Comparison of ENCODE assay signal across 8 mouse cellular contexts in genomic region chr4:122954680-122955411, GRCm38 (mm10). TPM values are rescaled to one million over a fixed set of nuclear protein-coding genes. Genes with fewer than 3 reads are reported as not detected.
DNase-seq lines count a peak whose midpoint lies in the region; ATAC-seq and TF ChIP-seq lines count a peak whose summit lies in the region.

No protein-coding gene starts in this region.

- no peak for DNase-seq in heart, postnatal 14 days
- no peak for DNase-seq in embryonic facial prominence, embryonic 14.5 days (ENCODE audit: low spot score)
- no peak for DNase-seq in limb, embryonic 11.5 days (ENCODE audit: low spot score)
- no peak for DNase-seq in midbrain, postnatal 0 days (ENCODE audit: low spot score)
- no peak for DNase-seq in ovary, postnatal 14 days (ENCODE audit: low spot score)
- DNase-seq in yolk sac, embryonic 10.5 days (ENCODE audit: low spot score), result no peak
- DNase-seq in cerebellum, adult 18-20 months, result no peak

- peaks cover 16% of the 10 kb centered on the region for H3K4me1 ChIP-seq in heart, embryonic 15.5 days (replicated peaks)
- peaks cover 24% of the 10 kb centered on the region for H3K4me1 ChIP-seq in embryonic facial prominence, embryonic 14.5 days (ENCODE audit: control insufficient read depth, insufficient read depth, low read length)
- peaks cover 10% of the 10 kb centered on the region for H3K4me1 ChIP-seq in limb, embryonic 11.5 days (ENCODE audit: control insufficient read depth, insufficient read depth, low read length)
- peaks cover 10% of the 10 kb centered on the region; the same call in 1 of the 2 replicates for H3K4me1 ChIP-seq in midbrain, postnatal 0 days (ENCODE audit: insufficient read depth, low read length)

- peak overlapping the region; percentile 21 for H3K4me3 ChIP-seq in heart, embryonic 15.5 days
- H3K4me3 ChIP-seq in embryonic facial prominence, embryonic 14.5 days (ENCODE audit: low read depth, low read length), result peak overlapping the region; percentile 13
- H3K4me3 ChIP-seq in limb, embryonic 11.5 days (ENCODE audit: low read depth, low read length), result peak overlapping the region; percentile 17; the same call in 1 of the 2 replicates
- peak overlapping the region; percentile 29 for H3K4me3 ChIP-seq in midbrain, postnatal 0 days (ENCODE audit: low read depth, low read length)

- peak overlapping the region; percentile 56 for H3K4me2 ChIP-seq in heart, embryonic 15.5 days
- H3K4me2 ChIP-seq in embryonic facial prominence, embryonic 14.5 days (ENCODE audit: low read depth, low read length), result peak overlapping the region; percentile 55
- peak overlapping the region; percentile 42 for H3K4me2 ChIP-seq in limb, embryonic 11.5 days (ENCODE audit: low read depth, severe bottlenecking)
- peak overlapping the region; percentile 51 for H3K4me2 ChIP-seq in midbrain, postnatal 0 days (ENCODE audit: low read depth, low read length, poor library complexity, severe bottlenecking)

- intact Hi-C loops in heart, postnatal 14 days (cut with DNase I), result no loop called here

- TF ChIP-seq CTCF in midbrain, postnatal 0 days (IDR thresholded peaks at IDR 0.05), result no peak

- no peaks in the 10 kb centered on the region for H3K9me3 ChIP-seq in heart, embryonic 15.5 days (replicated peaks)
- no peaks in the 10 kb centered on the region for H3K9me3 ChIP-seq in embryonic facial prominence, embryonic 14.5 days (ENCODE audit: control insufficient read depth, low read length)
- no peaks in the 10 kb centered on the region for H3K9me3 ChIP-seq in limb, embryonic 11.5 days (ENCODE audit: control insufficient read depth, low read length)
- H3K9me3 ChIP-seq in midbrain, postnatal 0 days (ENCODE audit: low read length), result no peaks in the 10 kb centered on the region

- peaks cover 18% of the 10 kb centered on the region for H3K27me3 ChIP-seq in heart, embryonic 15.5 days
- H3K27me3 ChIP-seq in embryonic facial prominence, embryonic 14.5 days (replicated peaks; ENCODE audit: control insufficient read depth, insufficient read depth, low read length), result no peaks in the 10 kb centered on the region
- no peaks in the 10 kb centered on the region for H3K27me3 ChIP-seq in limb, embryonic 11.5 days (ENCODE audit: control insufficient read depth, insufficient read depth, low read length)
- H3K27me3 ChIP-seq in midbrain, postnatal 0 days (ENCODE audit: insufficient read depth, low read length), result no peaks in the 10 kb centered on the region

- H3K36me3 ChIP-seq in heart, embryonic 15.5 days, result no peaks in the 10 kb centered on the region
- no peaks in the 10 kb centered on the region for H3K36me3 ChIP-seq in embryonic facial prominence, embryonic 14.5 days (ENCODE audit: control insufficient read depth, insufficient read depth, low read length)
- no peaks in the 10 kb centered on the region for H3K36me3 ChIP-seq in limb, embryonic 11.5 days (ENCODE audit: control insufficient read depth, insufficient read depth, low read length)
- 0 out of 2 replicates have a peak, but pooled peaks cover 3% of the 10 kb centered on the region for H3K36me3 ChIP-seq in midbrain, postnatal 0 days (ENCODE audit: insufficient read depth, low read length)

- H3K9ac ChIP-seq in heart, embryonic 15.5 days, result no peak overlapping the region
- H3K9ac ChIP-seq in embryonic facial prominence, embryonic 14.5 days (ENCODE audit: low read depth, low read length), result peak overlapping the region; percentile 47; the same call in 1 of the 2 replicates
- peak overlapping the region; percentile 30; the same call in 1 of the 2 replicates for H3K9ac ChIP-seq in limb, embryonic 11.5 days (ENCODE audit: low read length)
- peak overlapping the region; percentile 56; the same call in 1 of the 2 replicates for H3K9ac ChIP-seq in midbrain, postnatal 0 days (replicated peaks; ENCODE audit: low read length, poor library complexity, severe bottlenecking)

- ATAC-seq in heart, embryonic 15.5 days (replicated peaks; ENCODE audit: insufficient number of reproducible peaks, insufficient read depth, low FRiP score, low read depth), result no peak
- ATAC-seq in embryonic facial prominence, embryonic 14.5 days (ENCODE audit: low read depth), result no peak; the same call in 1 of the 2 replicates
- ATAC-seq in limb, embryonic 11.5 days (ENCODE audit: insufficient number of reproducible peaks, low FRiP score, low TSS enrichment, low read depth), result peak; percentile 32
- peak; percentile 21 for ATAC-seq in midbrain, postnatal 0 days (ENCODE audit: low FRiP score)

- 53% methylated on average over 5 of the region's 5 CpGs for WGBS in heart, embryonic 15.5 days
- WGBS in embryonic facial prominence, embryonic 14.5 days, result 56% methylated on average over 5 of the region's 5 CpGs
- WGBS in limb, embryonic 11.5 days, result 67% methylated on average over 5 of the region's 5 CpGs
- WGBS in midbrain, postnatal 0 days, result 66% methylated on average over 5 of the region's 5 CpGs

- H3K27ac ChIP-seq in heart, embryonic 15.5 days, result no peak overlapping the region; the same call in 1 of the 2 replicates
- peak overlapping the region; percentile 66 for H3K27ac ChIP-seq in embryonic facial prominence, embryonic 14.5 days (replicated peaks; ENCODE audit: low read depth, low read length)
- peak overlapping the region; percentile 59; the same call in 1 of the 2 replicates for H3K27ac ChIP-seq in limb, embryonic 11.5 days (replicated peaks; ENCODE audit: low read depth, low read length)
- H3K27ac ChIP-seq in midbrain, postnatal 0 days (ENCODE audit: low read depth, low read length), result peak overlapping the region; percentile 32; the same call in 1 of the 2 replicates

RNA-seq across cellular contexts. Expression of gene Mfsd2a, which starts 6.1 kb away (rescaled TPM):
- 0.37 and 0.94 TPM in 2 replicates for polyA plus RNA-seq in heart, embryonic 15.5 days (2015; fragmentation: Nextera tagmentation; extraction: Ambion mirVana)
- under 1 TPM in 1 of 2 experiments, not detected in 1; 0.24 TPM for total RNA-seq in heart, postnatal 14 days (2021)
- 5.3 and 6.6 TPM in 2 replicates for polyA plus RNA-seq in embryonic facial prominence, embryonic 14.5 days (2014; fragmentation: Nextera tagmentation; extraction: Ambion mirVana)
- 7.5 and 8.7 TPM in 2 replicates for polyA plus RNA-seq in limb, embryonic 11.5 days (2014; fragmentation: Nextera tagmentation; extraction: Ambion mirVana)
- 47.3 and 57.7 TPM in 2 replicates for total RNA-seq in midbrain, postnatal 0 days (2014; rRNA removed)
- 30.3 and 34.6 TPM in 2 replicates for polyA plus RNA-seq in midbrain, postnatal 0 days (2015; fragmentation: Nextera tagmentation; extraction: Ambion mirVana)

RNA-seq across cellular contexts. Expression of gene Mycl, which starts 40.6 kb away (rescaled TPM):
- 0.77 and 2.8 TPM in 2 replicates for polyA plus RNA-seq in heart, embryonic 15.5 days (2015; fragmentation: Nextera tagmentation; extraction: Ambion mirVana)
- under 1 TPM; 0.32 to 0.62 TPM for total RNA-seq in heart, postnatal 14 days (2021)
- polyA plus RNA-seq in embryonic facial prominence, embryonic 14.5 days (2014; fragmentation: Nextera tagmentation; extraction: Ambion mirVana), result 26.9 and 29.3 TPM in 2 replicates
- polyA plus RNA-seq in limb, embryonic 11.5 days (2014; fragmentation: Nextera tagmentation; extraction: Ambion mirVana), result 32.8 and 39.0 TPM in 2 replicates
- total RNA-seq in midbrain, postnatal 0 days (2014; rRNA removed), result 75.7 and 77.3 TPM in 2 replicates
- 37.6 and 42.2 TPM in 2 replicates for polyA plus RNA-seq in midbrain, postnatal 0 days (2015; fragmentation: Nextera tagmentation; extraction: Ambion mirVana)

Comparison
In these comparisons a context has a peak if more than half of its experiments do, and no peak if none do; other contexts are left out.
1. ATAC-seq: peak in limb, embryonic 11.5 days (single experiment) and midbrain, postnatal 0 days (single experiment); none in heart, embryonic 15.5 days (single experiment) and embryonic facial prominence, embryonic 14.5 days (single experiment).
2. Peak in every context shown above with its lines, with median percentiles within 50 percentile points of each other: H3K4me2 ChIP-seq and H3K4me3 ChIP-seq.